Mouse (Mus musculus) right cerebral cortex, postnatal 14 days (tissue): ENCODE measurements around the gene Mab21l2.

Experiments used
- DNase-seq: peaks from one replicate; pipeline ENCODE4 v3.0.0; 2022

Mab21l2 gene

GRCm38 (mm10) chr3:86538645-86539554 is 9.5 kb downstream of the Mab21l2 start:
- DNase-seq = no peak

DNA sequence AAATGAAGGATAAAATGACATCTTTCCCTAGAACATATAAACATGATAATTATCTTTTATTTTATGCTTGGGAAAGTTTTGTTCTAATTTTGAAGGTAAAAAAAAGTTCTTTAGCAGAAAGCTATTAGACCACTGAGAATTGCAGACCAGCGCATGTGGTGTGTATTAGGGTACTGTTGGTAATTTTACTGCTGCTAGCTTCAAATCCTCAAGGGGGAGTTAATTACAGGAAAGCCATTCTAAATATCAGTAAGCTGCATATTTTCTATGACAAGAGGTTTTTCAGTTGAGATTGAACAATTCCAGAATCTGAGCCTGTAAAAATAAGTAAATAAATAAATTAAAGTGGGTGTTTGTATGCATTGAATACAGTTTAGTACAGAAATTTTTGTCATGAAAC is 11.7 kb downstream of the Mab21l2 start:
- DNase-seq = no peak

DNA sequence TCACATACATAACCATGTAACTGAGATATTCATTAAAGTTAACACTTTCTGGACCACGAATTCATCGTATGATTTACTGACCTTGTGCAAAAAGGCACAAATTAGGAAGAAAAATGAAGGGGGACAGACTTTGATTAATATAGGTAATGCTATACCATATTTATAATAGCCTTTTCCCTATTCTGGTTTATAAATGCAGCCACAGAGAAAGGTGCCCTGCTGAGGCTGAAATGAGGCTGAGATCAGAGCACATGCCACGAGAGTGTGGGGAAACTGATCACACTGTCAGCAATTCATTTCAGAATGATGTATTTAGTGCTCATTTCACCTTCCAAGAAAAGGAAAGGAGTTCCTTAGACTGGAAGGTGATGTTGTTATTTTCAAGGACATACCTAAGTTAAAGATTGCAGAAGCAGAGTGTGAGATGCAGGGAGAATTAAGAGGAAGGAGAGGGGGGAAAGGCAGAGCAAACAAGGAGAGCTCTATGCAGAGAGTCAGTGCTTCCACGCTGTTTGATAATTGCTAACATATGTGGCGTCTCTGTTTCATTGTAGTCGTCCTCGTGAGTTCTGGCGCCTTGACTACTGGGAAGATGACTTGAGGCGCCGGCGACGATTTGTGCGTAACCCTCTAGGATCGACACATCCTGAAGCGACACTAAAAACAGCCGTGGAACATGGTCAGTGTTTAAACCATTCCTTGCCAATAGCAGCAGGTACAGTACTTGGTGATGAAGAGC is 16.7 kb downstream of the Mab21l2 start:
- no peak for DNase-seq

- DNase-seq = no peak
Observed at GRCm38 (mm10) chr3:86522880-86523505, 25.4 kb downstream of the Mab21l2 start.

DNA sequence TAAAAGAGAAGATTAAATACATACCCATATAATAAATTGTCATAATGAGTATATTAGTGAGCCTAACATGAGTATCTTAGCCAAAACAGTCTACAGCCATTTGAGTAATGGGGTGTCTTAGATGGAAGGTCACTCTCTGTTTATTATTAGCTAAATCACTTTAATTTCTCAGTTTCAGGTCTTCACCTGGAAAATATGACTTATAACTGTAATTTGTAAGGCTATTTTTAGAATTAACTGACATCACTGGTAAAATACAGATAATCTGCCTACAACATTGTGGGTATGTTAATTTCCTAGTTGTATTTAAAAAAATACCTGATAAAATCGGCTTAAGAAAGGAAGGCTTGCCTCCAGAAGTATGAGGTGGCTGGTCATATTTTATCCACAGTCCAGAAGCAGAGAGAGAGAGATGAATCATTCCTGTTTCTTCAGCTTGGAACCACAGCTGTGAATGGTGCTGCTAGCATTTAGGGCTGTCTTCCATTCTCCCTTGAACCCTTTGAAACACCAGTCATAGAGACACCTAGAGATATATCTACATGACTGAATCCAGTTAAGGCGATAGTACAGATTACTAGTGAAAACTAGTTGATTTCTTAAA is 29.8 kb downstream of the Mab21l2 start:
- no peak for DNase-seq

DNA sequence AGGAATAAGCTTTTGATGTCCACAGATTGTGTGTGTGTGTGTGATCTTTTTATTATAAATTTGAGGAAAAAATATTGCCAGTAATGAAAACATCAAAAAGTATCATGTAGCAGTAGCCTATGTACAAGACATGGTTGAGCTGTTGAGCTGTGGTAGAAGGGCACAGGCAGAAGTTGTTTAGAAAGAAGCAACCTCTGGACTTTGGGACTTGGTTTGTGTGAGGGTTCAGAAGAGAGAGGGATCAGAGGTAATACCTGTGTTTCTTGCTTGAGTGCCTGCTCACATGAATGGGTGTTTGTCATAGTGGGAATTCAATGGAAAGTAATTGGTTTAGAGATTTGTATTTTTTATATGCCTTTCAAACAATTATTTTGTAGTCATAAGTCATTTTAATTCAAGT is 47.8 kb downstream of the Mab21l2 start:
- DNase-seq = no peak
